Mouse (Mus musculus) embryonic facial prominence, embryonic 15.5 days (tissue): ENCODE measurements at regions not wholly inside any gene's neighbourhood (a gene's known extent, or its start where the extent isn't known, plus 50 kb on each side); places are given as distances from the start of the nearest gene placed in this dataset.

Experiments used
- ATAC-seq: fragments of 200-750 bp; cut with Nextera tagmentation; 2 replicates; pipeline ENCODE4 v1.8.0; 2017; ENCODE audit warnings: low read depth, moderate TSS enrichment; ENCODE audit not compliant: insufficient number of reproducible peaks, low FRiP score, low TSS enrichment
- H3K27ac ChIP-seq: fragments of 300-500 bp; sonication (generic); replicated peaks from 2 replicates; pipeline ENCODE4 v1.5.1; 2015; ENCODE audit warnings: mild to moderate bottlenecking, inconsistent platforms
- H3K27me3 ChIP-seq: fragments of 300-500 bp; sonication (generic); 2 replicates; pipeline ENCODE4 v1.6.1; 2015; ENCODE audit warnings: inconsistent platforms
- H3K36me3 ChIP-seq: fragments of 300-500 bp; sonication (generic); 2 replicates; pipeline ENCODE4 v1.6.1; 2015; ENCODE audit warnings: mild to moderate bottlenecking, inconsistent platforms
- H3K4me1 ChIP-seq: fragments of 300-500 bp; sonication (generic); 2 replicates; pipeline ENCODE4 v1.6.1; 2015; ENCODE audit warnings: inconsistent platforms
- H3K4me2 ChIP-seq: fragments of 300-500 bp; sonication (generic); replicated peaks from 2 replicates; pipeline ENCODE4 v1.6.1; 2015; ENCODE audit warnings: mild to moderate bottlenecking, inconsistent platforms
- H3K4me3 ChIP-seq: fragments of 300-500 bp; sonication (generic); replicated peaks from 2 replicates; pipeline ENCODE4 v1.5.1; 2015; ENCODE audit warnings: mild to moderate bottlenecking, inconsistent platforms
- H3K9ac ChIP-seq: fragments of 300-500 bp; sonication (generic); 2 replicates; pipeline ENCODE4 v1.6.1; 2015; ENCODE audit warnings: inconsistent platforms
- H3K9me3 ChIP-seq: fragments of 300-500 bp; sonication (generic); replicated peaks from 2 replicates; pipeline ENCODE4 v1.6.1; 2016; ENCODE audit warnings: inconsistent platforms
- WGBS: fragments of 180-500 bp; shearing (Covaris S2); methylation state at CpG from one replicate; pipeline ENCODE4 v1.1.7; 2015; 5-methylcytosine and 5-hydroxymethylcytosine counted together

GRCm38 (mm10) chr5:46278190-46278589, 420.8 kb upstream of the Lcorl start:
- no peaks in the 10 kb centered on the region for H3K9me3 ChIP-seq
- no peak for ATAC-seq
- H3K27me3 ChIP-seq, result no peaks in the 10 kb centered on the region
- H3K36me3 ChIP-seq, result no peaks in the 10 kb centered on the region
- H3K9ac ChIP-seq, result no peak overlapping the region
- H3K4me1 ChIP-seq, result no peaks in the 10 kb centered on the region
- no peak overlapping the region for H3K4me3 ChIP-seq
- H3K4me2 ChIP-seq, result no peak overlapping the region
- H3K27ac ChIP-seq, result no peak overlapping the region

GRCm38 (mm10) chr5:46256730-46257129, 399.3 kb upstream of the Lcorl start:
- Histone ChIP-seq H3K9ac (no peak overlapping the region), H3K4me2 (no peak overlapping the region), H3K36me3 (no peaks in the 10 kb centered on the region), H3K4me1 (no peaks in the 10 kb centered on the region), H3K27ac (no peak overlapping the region), H3K4me3 (no peak overlapping the region), H3K27me3 (no peaks in the 10 kb centered on the region), H3K9me3 (no peaks in the 10 kb centered on the region)
- 85% methylated on average over 6 of the region's 6 CpGs for WGBS
- no peak for ATAC-seq

DNA sequence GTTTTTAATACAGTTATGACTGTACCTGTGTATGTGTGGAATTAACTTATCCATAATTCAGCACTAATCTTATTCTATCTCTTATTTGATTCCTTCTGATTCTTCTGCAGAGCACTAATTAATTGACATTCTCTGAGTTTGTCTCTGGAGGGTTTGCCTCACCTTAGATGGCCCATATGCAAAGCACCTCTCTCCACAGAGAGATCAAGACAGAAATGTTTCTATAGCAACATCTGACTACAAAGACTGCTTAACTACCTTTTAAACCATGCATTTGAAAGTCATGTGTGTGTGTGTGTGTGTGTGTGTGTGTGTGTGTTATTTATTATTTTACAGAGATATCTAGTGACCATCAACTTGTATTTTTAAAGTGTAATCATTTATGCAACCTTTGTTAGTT, 396.5 kb upstream of the Lcorl start:
- no peak overlapping the region for H3K9ac ChIP-seq
- no peak for ATAC-seq
- no peaks in the 10 kb centered on the region for H3K9me3 ChIP-seq
- no peaks in the 10 kb centered on the region for H3K36me3 ChIP-seq
- no peaks in the 10 kb centered on the region for H3K27me3 ChIP-seq
- H3K4me2 ChIP-seq, result no peak overlapping the region
- H3K4me1 ChIP-seq, result no peaks in the 10 kb centered on the region
- H3K27ac ChIP-seq, result no peak overlapping the region
- H3K4me3 ChIP-seq, result no peak overlapping the region

- Histone ChIP-seq H3K4me1 (no peaks in the 10 kb centered on the region), H3K9ac (no peak overlapping the region), H3K27me3 (no peaks in the 10 kb centered on the region), H3K4me2 (no peak overlapping the region), H3K36me3 (no peaks in the 10 kb centered on the region), H3K9me3 (no peaks in the 10 kb centered on the region), H3K27ac (no peak overlapping the region), H3K4me3 (no peak overlapping the region)
- WGBS, result 71% methylated on average over 5 of the region's 5 CpGs
- no peak for ATAC-seq
Measured at GRCm38 (mm10) chr5:46235364-46236067, 378.1 kb upstream of the Lcorl start.

DNA sequence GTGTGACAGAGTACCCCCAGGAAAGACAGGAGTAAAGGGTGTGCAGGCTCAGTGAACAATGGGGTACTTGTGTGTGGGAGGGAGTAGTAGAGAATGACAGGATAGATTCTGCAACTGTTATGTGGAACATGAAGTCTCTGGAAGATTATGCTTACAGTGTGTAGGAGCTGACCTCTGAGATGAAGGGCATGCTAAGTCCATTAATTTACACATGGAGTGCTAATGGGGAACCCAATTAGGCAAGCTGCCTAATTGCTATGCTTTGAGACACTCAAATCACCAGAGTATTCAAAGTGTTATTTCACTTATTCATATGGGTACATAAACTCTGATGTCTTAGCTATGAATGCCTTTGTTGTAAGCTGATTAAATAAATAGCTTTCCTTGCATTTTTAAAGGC, 375.4 kb upstream of the Lcorl start:
- H3K4me2 ChIP-seq, result no peak overlapping the region
- no peaks in the 10 kb centered on the region for H3K36me3 ChIP-seq
- no peaks in the 10 kb centered on the region for H3K4me1 ChIP-seq
- no peak overlapping the region for H3K27ac ChIP-seq
- H3K9ac ChIP-seq, result no peak overlapping the region
- no peaks in the 10 kb centered on the region for H3K27me3 ChIP-seq
- H3K4me3 ChIP-seq, result no peak overlapping the region
- no peak for ATAC-seq
- H3K9me3 ChIP-seq, result no peaks in the 10 kb centered on the region

DNA sequence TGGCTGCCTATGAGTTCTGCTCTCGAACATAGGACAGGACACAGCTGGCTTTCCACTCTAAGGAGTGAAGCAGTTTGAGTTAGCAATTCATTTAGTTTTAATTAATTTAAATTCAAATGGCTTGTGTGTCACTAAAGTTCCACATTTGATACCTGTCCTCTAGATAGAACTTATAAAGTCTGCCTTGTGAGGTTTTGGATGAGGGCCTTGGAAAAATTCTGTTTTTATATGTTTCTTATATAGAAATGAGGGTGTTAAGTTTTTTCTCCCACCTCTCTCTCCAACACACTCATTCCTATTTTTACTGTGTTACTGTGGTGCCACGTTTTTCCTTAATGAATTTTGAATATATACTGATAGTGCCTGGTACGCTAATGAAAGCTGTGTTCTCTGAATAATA, 371.3 kb upstream of the Lcorl start:
- H3K36me3 ChIP-seq, result no peaks in the 10 kb centered on the region
- no peaks in the 10 kb centered on the region for H3K4me1 ChIP-seq
- H3K27me3 ChIP-seq, result no peaks in the 10 kb centered on the region
- H3K4me3 ChIP-seq, result no peak overlapping the region
- no peak overlapping the region for H3K9ac ChIP-seq
- 74% methylated on average over 3 of the region's 3 CpGs for WGBS
- no peak overlapping the region for H3K4me2 ChIP-seq
- H3K9me3 ChIP-seq, result no peaks in the 10 kb centered on the region
- no peak for ATAC-seq
- H3K27ac ChIP-seq, result no peak overlapping the region

DNA sequence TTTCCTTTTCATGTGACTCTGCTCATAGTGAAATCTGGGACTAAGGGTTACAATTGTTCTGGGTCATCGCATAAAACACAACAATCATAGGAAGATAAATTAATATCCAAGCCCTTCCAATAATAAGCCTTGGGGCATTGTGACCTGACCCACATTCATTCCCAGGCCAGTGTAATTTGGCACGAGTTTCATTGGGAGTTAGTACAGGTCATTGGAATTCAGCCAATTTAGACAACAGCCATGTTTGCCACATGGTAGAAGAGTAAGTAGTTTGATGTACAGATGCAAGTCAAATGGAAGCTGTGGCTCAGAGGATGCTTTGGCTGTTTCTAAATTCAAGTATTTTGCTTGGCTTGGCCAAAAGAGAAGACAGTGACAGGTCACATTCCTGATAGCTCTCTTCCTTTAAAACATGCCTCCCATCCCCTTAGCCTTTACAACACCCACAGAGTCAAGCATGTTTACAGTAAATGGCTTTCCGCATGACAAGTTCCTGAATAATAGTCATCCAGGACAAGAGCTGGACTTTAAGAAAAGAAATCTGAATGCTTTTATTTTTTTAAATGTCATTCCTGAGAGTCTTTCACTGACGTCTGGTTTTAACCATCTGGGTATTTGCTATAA, 355.5 kb upstream of the Lcorl start:
- no peak overlapping the region for H3K9ac ChIP-seq
- no peak for ATAC-seq
- no peak overlapping the region for H3K27ac ChIP-seq
- H3K36me3 ChIP-seq, result no peaks in the 10 kb centered on the region
- no peaks in the 10 kb centered on the region for H3K9me3 ChIP-seq
- H3K4me1 ChIP-seq, result no peaks in the 10 kb centered on the region
- no peaks in the 10 kb centered on the region for H3K27me3 ChIP-seq
- WGBS, result 53% methylated on average over 4 of the region's 4 CpGs
- no peak overlapping the region for H3K4me2 ChIP-seq
- no peak overlapping the region for H3K4me3 ChIP-seq

DNA sequence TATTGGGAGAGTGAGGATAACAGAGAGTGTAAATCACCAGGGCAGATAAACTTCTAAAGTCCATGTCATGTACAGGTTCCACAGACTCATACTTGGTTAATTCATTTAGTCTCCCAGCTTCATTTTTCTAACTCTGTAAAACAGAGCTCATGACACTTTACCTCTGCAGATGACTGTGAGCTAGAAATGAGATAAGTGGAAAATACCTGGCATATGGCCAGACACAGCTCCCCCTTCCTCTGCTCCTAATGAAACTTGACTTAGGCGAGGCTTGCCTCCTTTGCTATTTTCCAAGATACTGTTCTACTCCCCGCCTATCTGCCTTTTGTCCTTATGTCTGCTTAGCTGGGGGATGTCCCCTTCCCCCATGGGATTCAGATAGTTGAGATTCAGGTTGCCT, 351.7 kb upstream of the Lcorl start:
- H3K4me3 ChIP-seq, result no peak overlapping the region
- H3K36me3 ChIP-seq, result no peaks in the 10 kb centered on the region
- no peaks in the 10 kb centered on the region for H3K9me3 ChIP-seq
- H3K27me3 ChIP-seq, result no peaks in the 10 kb centered on the region
- no peak overlapping the region for H3K27ac ChIP-seq
- H3K4me2 ChIP-seq, result no peak overlapping the region
- no peak for ATAC-seq
- no peaks in the 10 kb centered on the region for H3K4me1 ChIP-seq
- no peak overlapping the region for H3K9ac ChIP-seq
- 68% methylated on average over 2 of the region's 2 CpGs for WGBS

DNA sequence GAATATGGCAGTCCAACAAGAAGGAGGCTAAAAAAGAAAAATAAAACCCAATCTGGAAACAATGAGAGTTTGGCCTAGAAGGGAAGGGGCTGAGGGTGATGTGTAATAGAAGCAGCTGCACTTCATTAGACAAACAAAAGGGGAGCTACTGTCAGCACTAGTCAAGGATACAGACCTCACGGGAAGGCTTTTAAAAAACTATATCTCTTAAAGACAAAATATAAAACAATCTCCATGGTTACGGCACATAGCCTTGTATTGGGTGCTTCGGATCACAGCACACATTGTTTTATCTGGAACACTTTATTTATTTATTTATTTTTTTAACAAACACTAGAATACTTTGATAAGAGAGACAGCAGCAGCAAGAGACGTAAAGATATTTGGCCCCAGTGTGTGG, 346.3 kb upstream of the Lcorl start:
- WGBS, result 53% methylated on average over 4 of the region's 4 CpGs
- Histone ChIP-seq H3K4me3 (no peak overlapping the region), H3K27me3 (no peaks in the 10 kb centered on the region), H3K27ac (no peak overlapping the region), H3K9ac (no peak overlapping the region), H3K4me2 (no peak overlapping the region), H3K4me1 (no peaks in the 10 kb centered on the region), H3K9me3 (no peaks in the 10 kb centered on the region), H3K36me3 (no peaks in the 10 kb centered on the region)
- no peak for ATAC-seq

DNA sequence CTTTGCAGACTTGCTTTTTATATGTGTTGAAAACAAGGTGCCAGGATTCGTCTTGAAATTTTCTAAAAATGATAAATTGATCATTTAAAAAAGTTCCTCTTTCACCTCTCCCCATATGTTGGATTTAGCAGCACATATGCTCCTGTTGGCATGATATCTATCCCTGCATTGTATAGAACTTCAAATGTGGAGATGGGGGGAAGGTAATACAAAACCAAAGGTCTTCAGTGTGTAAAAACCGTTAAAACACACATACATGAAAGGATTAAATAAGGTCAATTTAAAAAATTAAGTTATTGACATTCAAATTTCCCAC, 345.0 kb upstream of the Lcorl start:
- Histone ChIP-seq H3K4me1 (no peaks in the 10 kb centered on the region), H3K9me3 (no peaks in the 10 kb centered on the region), H3K27ac (no peak overlapping the region), H3K27me3 (no peaks in the 10 kb centered on the region), H3K36me3 (no peaks in the 10 kb centered on the region), H3K4me2 (no peak overlapping the region), H3K9ac (no peak overlapping the region), H3K4me3 (no peak overlapping the region)
- ATAC-seq, result no peak
- WGBS, result 65% methylated on average over 2 of the region's 2 CpGs

DNA sequence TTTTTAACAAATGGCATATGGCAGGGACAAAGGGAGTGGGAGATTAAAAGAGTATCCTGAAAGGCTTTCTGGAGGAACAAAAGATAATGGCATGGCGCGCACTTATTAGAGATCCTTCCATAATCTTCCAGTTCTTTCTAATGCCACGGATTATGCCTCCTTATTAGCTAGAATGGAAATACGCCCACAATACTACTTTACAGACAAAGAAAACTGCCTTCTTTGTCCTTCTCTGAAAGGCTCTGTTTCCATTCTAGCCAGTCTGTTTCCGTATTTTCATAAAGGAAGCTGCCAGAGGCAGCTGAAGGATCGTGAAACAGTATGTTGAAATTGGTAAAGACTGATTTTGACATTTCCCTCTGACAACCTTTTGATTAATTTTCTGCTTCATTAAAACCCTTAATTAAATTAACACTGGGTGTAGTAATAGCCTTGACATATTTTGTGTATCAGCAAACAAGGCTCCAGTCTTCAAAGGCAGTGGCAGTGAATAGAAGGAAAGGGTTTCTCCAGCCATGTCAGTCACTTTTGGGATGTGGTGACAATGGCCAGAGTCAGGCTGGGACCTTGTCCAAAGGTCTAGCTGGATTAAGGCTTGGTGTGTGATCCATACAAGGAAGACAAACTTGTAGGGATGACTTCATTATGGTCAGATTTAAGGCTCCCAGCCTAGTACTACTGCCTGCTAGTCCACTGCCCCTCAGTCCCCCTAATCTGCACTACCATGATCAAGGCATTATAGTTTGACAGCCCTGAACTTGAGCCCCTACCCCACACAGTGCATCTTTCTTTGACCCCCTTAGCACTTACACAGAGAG, 344.4 kb upstream of the Lcorl start:
- 50% methylated on average over 6 of the region's 6 CpGs for WGBS
- H3K4me1 ChIP-seq, result no peaks in the 10 kb centered on the region
- no peaks in the 10 kb centered on the region for H3K27me3 ChIP-seq
- H3K9ac ChIP-seq, result no peak overlapping the region
- no peaks in the 10 kb centered on the region for H3K9me3 ChIP-seq
- H3K4me2 ChIP-seq, result no peak overlapping the region
- H3K27ac ChIP-seq, result no peak overlapping the region
- no peak overlapping the region for H3K4me3 ChIP-seq
- H3K36me3 ChIP-seq, result no peaks in the 10 kb centered on the region
- no peak for ATAC-seq

DNA sequence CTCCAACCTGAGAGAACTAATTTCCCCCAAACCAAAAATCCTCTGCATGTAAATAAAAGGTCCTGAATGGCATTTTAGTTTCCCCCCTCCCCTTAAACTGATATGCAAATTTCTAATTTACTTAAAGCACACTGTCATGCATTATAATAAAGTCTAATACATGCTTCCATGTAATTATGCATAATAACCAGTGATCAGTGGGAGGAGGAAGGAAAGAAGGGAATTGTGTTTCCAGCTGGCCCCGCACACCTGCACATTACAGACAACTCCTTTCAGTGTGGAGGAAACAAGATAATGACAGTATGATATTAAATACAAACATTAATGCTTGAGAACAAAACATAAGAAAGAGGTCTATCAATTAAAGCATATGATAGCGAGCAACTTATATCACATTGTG, 329.5 kb upstream of the Lcorl start:
- no peak overlapping the region for H3K27ac ChIP-seq
- no peak overlapping the region for H3K9ac ChIP-seq
- no peaks in the 10 kb centered on the region for H3K27me3 ChIP-seq
- no peaks in the 10 kb centered on the region for H3K36me3 ChIP-seq
- 88% methylated on average over 2 of the region's 2 CpGs for WGBS
- H3K4me3 ChIP-seq, result no peak overlapping the region
- no peaks in the 10 kb centered on the region for H3K4me1 ChIP-seq
- no peaks in the 10 kb centered on the region for H3K9me3 ChIP-seq
- no peak overlapping the region for H3K4me2 ChIP-seq
- ATAC-seq, result no peak
